Mouse (Mus musculus): ENCODE data around the gene Glra1. TPM values are rescaled to one million over a fixed set of nuclear protein-coding genes. Genes with fewer than 3 reads are reported as not detected.

The Glra1 gene
- polyA plus RNA-seq, 1 experiment from 2014 or later: not detected

GRCm38 (mm10) chr11:55469048-55469843 lies 138.8 kb downstream of the Glra1 start, which contains the start of gene G3bp1:
Gene G3bp1, plus strand, starts transcription at chr11:55469685.
- under 1% methylated on average over 55 of the region's 57 CpGs for WGBS
- peak within 1 kb of the TSS; percentile 98 for H3K9ac ChIP-seq (ENCODE audit: low read length)
- peak within 1 kb of the TSS; percentile 76; the same call in 1 of the 2 replicates for H3K27ac ChIP-seq (replicated peaks; ENCODE audit: low read depth, low read length)
- H3K36me3 ChIP-seq (ENCODE audit: control insufficient read depth, insufficient read depth, low read length): peaks cover 4% of the 10 kb centered on the region; the same call in 1 of the 2 replicates
- no peaks in the 10 kb centered on the region for H3K9me3 ChIP-seq (ENCODE audit: control insufficient read depth, low read length)
- H3K4me1 ChIP-seq (ENCODE audit: control insufficient read depth, insufficient read depth, low read length): peaks cover 5% of the 10 kb centered on the region; the same call in 1 of the 2 replicates
- peak; percentile 98 for DNase-seq (ENCODE audit: low spot score)
- peak within 1 kb of the TSS; percentile 96 for H3K4me3 ChIP-seq (ENCODE audit: low read depth, low read length)
- H3K27me3 ChIP-seq (ENCODE audit: control insufficient read depth, insufficient read depth, low read length): no peaks in the 10 kb centered on the region
- H3K4me2 ChIP-seq (ENCODE audit: low read depth, severe bottlenecking): peak within 1 kb of the TSS; percentile 81
- ATAC-seq (ENCODE audit: insufficient number of reproducible peaks, low FRiP score, low TSS enrichment, low read depth): peak; percentile 98

- 6% methylated on average over 17 of the region's 17 CpGs for WGBS
- H3K4me3 ChIP-seq (ENCODE audit: low read depth, low read length): peak overlapping the region; percentile 36
- H3K27me3 ChIP-seq (ENCODE audit: control insufficient read depth, insufficient read depth, low read length): no peaks in the 10 kb centered on the region
- peaks cover 1% of the 10 kb centered on the region; the same call in 1 of the 2 replicates for H3K36me3 ChIP-seq (ENCODE audit: control insufficient read depth, insufficient read depth, low read length)
- DNase-seq (ENCODE audit: low spot score) (no peak), ATAC-seq (ENCODE audit: insufficient number of reproducible peaks, low FRiP score, low TSS enrichment, low read depth) (no peak)
- peak overlapping the region; percentile 51 for H3K4me2 ChIP-seq (ENCODE audit: low read depth, severe bottlenecking)
- H3K4me1 ChIP-seq (ENCODE audit: control insufficient read depth, insufficient read depth, low read length): peaks cover 5% of the 10 kb centered on the region; the same call in 1 of the 2 replicates
- peak overlapping the region; percentile 5; the same call in 1 of the 2 replicates for H3K27ac ChIP-seq (replicated peaks; ENCODE audit: low read depth, low read length)
- no peaks in the 10 kb centered on the region for H3K9me3 ChIP-seq (ENCODE audit: control insufficient read depth, low read length)
- H3K9ac ChIP-seq (ENCODE audit: low read length): peak overlapping the region; percentile 63
These were observed 139.4 kb downstream of the Glra1 start for GRCm38 (mm10) chr11:55468611-55469047.

DNA sequence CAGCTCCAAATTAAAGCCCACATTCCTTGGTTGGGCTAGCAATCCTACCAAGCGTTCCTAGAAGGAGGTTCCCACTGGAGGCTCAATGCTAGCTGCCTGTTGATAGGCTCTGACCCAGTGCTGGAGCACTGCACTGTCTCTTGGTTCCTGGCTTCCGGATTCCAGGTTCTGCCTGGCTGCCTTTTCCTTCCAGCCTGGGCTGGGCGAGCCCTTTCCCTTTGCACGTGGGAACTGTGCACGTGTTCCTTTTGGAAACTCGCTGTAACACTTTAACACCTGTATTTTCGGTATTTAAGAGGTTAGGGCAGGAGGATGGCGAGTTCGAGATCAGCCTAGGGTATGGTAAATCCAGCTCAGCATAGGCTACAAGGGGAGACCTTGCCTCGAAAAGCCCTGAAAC lies 140.0 kb downstream of the Glra1 start:
- Histone ChIP-seq H3K4me2 (ENCODE audit: low read depth, severe bottlenecking) (peak overlapping the region; percentile 51; the same call in 1 of the 2 replicates), H3K27ac (replicated peaks; ENCODE audit: low read depth, low read length) (no peak overlapping the region; the same call in 1 of the 2 replicates), H3K9me3 (ENCODE audit: control insufficient read depth, low read length) (no peaks in the 10 kb centered on the region), H3K9ac (ENCODE audit: low read length) (peak overlapping the region; percentile 63; the same call in 1 of the 2 replicates), H3K36me3 (ENCODE audit: control insufficient read depth, insufficient read depth, low read length) (no peaks in the 10 kb centered on the region), H3K27me3 (ENCODE audit: control insufficient read depth, insufficient read depth, low read length) (no peaks in the 10 kb centered on the region), H3K4me3 (ENCODE audit: low read depth, low read length) (no peak overlapping the region), H3K4me1 (ENCODE audit: control insufficient read depth, insufficient read depth, low read length) (peaks cover 5% of the 10 kb centered on the region; the same call in 1 of the 2 replicates)
- WGBS: 78% methylated on average over 10 of the region's 10 CpGs
- ATAC-seq (ENCODE audit: insufficient number of reproducible peaks, low FRiP score, low TSS enrichment, low read depth): no peak
- DNase-seq (ENCODE audit: low spot score): no peak

DNA sequence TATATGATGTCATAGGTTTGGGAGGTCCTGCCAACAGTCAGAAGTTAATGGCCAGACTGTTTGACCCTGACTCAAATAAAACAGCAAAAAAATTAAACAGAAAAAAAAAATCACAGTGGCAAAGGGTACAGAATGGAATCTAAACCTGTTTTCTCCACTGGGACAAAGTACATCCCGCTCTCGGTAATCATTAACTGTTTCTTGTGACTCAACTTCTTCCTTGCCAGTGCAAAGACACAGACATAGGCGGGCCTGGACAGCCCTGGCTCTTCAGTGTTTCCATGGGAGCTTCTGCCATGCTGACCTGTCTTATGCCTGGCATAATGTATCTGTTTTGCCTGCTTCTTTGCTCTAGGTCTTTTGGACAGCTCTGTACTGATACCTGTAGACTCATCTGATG lies 142.8 kb downstream of the Glra1 start:
- no peaks in the 10 kb centered on the region for H3K27me3 ChIP-seq (ENCODE audit: control insufficient read depth, insufficient read depth, low read length)
- 89% methylated on average over 3 of the region's 3 CpGs for WGBS
- no peak overlapping the region for H3K4me2 ChIP-seq (ENCODE audit: low read depth, severe bottlenecking)
- H3K36me3 ChIP-seq (ENCODE audit: control insufficient read depth, insufficient read depth, low read length): no peaks in the 10 kb centered on the region
- ATAC-seq (ENCODE audit: insufficient number of reproducible peaks, low FRiP score, low TSS enrichment, low read depth): no peak
- no peaks in the 10 kb centered on the region for H3K9me3 ChIP-seq (ENCODE audit: control insufficient read depth, low read length)
- no peak for DNase-seq (ENCODE audit: low spot score)
- no peak overlapping the region for H3K4me3 ChIP-seq (ENCODE audit: low read depth, low read length)
- H3K27ac ChIP-seq (replicated peaks; ENCODE audit: low read depth, low read length): no peak overlapping the region
- no peak overlapping the region for H3K9ac ChIP-seq (ENCODE audit: low read length)
- H3K4me1 ChIP-seq (ENCODE audit: control insufficient read depth, insufficient read depth, low read length): peaks cover 3% of the 10 kb centered on the region; the same call in 1 of the 2 replicates

DNA sequence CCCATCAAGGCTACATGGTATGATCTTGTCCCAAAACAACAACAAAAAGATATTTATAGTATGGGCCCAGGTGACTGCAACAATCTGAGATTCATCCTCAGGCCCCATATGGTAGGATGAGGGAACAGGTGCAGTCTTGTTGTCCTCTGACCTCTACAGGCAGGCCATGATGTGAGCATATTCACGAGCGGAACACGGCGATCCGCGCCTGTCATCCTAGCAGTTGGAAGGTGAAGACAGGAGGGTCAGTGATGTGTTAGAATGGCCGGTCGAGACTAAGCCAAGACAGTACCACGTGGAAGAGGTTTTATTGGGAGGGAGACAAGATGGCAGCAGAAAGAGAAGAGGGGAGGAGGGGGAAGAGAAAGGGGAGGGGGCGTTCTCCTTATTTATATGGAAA lies 143.3 kb downstream of the Glra1 start:
- no peak for DNase-seq (ENCODE audit: low spot score)
- WGBS: 87% methylated on average over 10 of the region's 10 CpGs
- no peak for ATAC-seq (ENCODE audit: insufficient number of reproducible peaks, low FRiP score, low TSS enrichment, low read depth)
- H3K9ac ChIP-seq (ENCODE audit: low read length): no peak overlapping the region
- no peak overlapping the region for H3K4me2 ChIP-seq (ENCODE audit: low read depth, severe bottlenecking)
- H3K36me3 ChIP-seq (ENCODE audit: control insufficient read depth, insufficient read depth, low read length): no peaks in the 10 kb centered on the region
- peaks cover 3% of the 10 kb centered on the region; the same call in 1 of the 2 replicates for H3K4me1 ChIP-seq (ENCODE audit: control insufficient read depth, insufficient read depth, low read length)
- H3K27ac ChIP-seq (replicated peaks; ENCODE audit: low read depth, low read length): no peak overlapping the region
- no peak overlapping the region for H3K4me3 ChIP-seq (ENCODE audit: low read depth, low read length)
- no peaks in the 10 kb centered on the region for H3K27me3 ChIP-seq (ENCODE audit: control insufficient read depth, insufficient read depth, low read length)
- no peaks in the 10 kb centered on the region for H3K9me3 ChIP-seq (ENCODE audit: control insufficient read depth, low read length)

Small RNAs within 50 kb of the gene (microRNA-seq; reads per million reads assigned to microRNA genes)
- 1.2 reads per million for gene Mir7652

Other genes starting within 250 kb of the Glra1 start
- 244 and 249 TPM in 2 replicates for gene Sparc, start 185.0 kb downstream of the Glra1 start, polyA plus RNA-seq (2014; fragmentation: Nextera tagmentation; extraction: Ambion mirVana)
- 234 and 240 TPM in 2 replicates for gene Atox1, start 147.0 kb downstream of the Glra1 start, polyA plus RNA-seq (2014; fragmentation: Nextera tagmentation; extraction: Ambion mirVana)
- gene G3bp1, start 138.5 kb downstream of the Glra1 start, polyA plus RNA-seq (2014; fragmentation: Nextera tagmentation; extraction: Ambion mirVana): 260 and 269 TPM in 2 replicates